Mouse (Mus musculus) brain, adult 2 months (tissue): Measurements from ENCODE around the gene Cog8.
"Not testable (repeated sequence)": the region's sequence is repeated elsewhere in the genome, so short reads cannot be mapped to it uniquely, and the experiment has no call there.

Source experiments
- DNase-seq: peaks from one replicate; pipeline ENCODE4 v3.0.0; 2011; ENCODE audit warnings: low read depth, low spot score

Cog8 gene

GRCm38 (mm10) chr8:107045478-107045877, 11.0 kb downstream of the Cog8 start:
- no peak for DNase-seq

- no peak for DNase-seq
Observed at GRCm38 (mm10) chr8:107040632-107041031, 15.9 kb downstream of the Cog8 start.

- DNase-seq = no peak
Observed at GRCm38 (mm10) chr8:107036626-107037025, 19.9 kb downstream of the Cog8 start.

GRCm38 (mm10) chr8:107035641-107036040, 20.8 kb downstream of the Cog8 start:
- DNase-seq = no peak

- not testable (repeated sequence) for DNase-seq
Observed at GRCm38 (mm10) chr8:107033609-107034008, 22.9 kb downstream of the Cog8 start.

GRCm38 (mm10) chr8:107031577-107032090, 24.9 kb downstream of the Cog8 start:
- peak; percentile 18 for DNase-seq

GRCm38 (mm10) chr8:107030650-107031576, 25.6 kb downstream of the Cog8 start, which contains the start of gene Vps4a:
TSS of gene Vps4a (plus strand) at chr8:107031222.
- peak; percentile 95 for DNase-seq

- DNase-seq = no peak
Observed at GRCm38 (mm10) chr8:107030058-107030457, 26.4 kb downstream of the Cog8 start.

- DNase-seq = no peak
Observed at GRCm38 (mm10) chr8:107029310-107029709, 27.2 kb downstream of the Cog8 start.

GRCm38 (mm10) chr8:107023479-107023878, 33.0 kb downstream of the Cog8 start:
- DNase-seq = no peak

- DNase-seq = no peak
Observed at GRCm38 (mm10) chr8:107014915-107015314, 41.6 kb downstream of the Cog8 start.

- no peak for DNase-seq
Observed at GRCm38 (mm10) chr8:107012666-107013065, 43.8 kb downstream of the Cog8 start.

GRCm38 (mm10) chr8:107007795-107008194, 48.7 kb downstream of the Cog8 start:
- peak; percentile 65 for DNase-seq

GRCm38 (mm10) chr8:107002532-107002931, 54.0 kb downstream of the Cog8 start:
- peak; percentile 91 for DNase-seq

GRCm38 (mm10) chr8:106999068-106999467, 57.4 kb downstream of the Cog8 start:
- DNase-seq = peak; percentile 27

- DNase-seq = no peak
Observed at GRCm38 (mm10) chr8:106997416-106997815, 59.1 kb downstream of the Cog8 start.

- not testable (repeated sequence) for DNase-seq
Observed at GRCm38 (mm10) chr8:106996339-106996738, 60.1 kb downstream of the Cog8 start.
